Mouse (Mus musculus): ENCODE data around the gene Pnpla5.

GRCm38 (mm10) chr15:84116466-84116865 is 6.5 kb downstream of the Pnpla5 start:
- TF ChIP-seq CTCF (IDR thresholded peaks at IDR 0.05; ENCODE audit: low read depth) (no peak), EP300 (IDR thresholded peaks at IDR 0.05; ENCODE audit: low read depth) (no peak)

Measured in liver, postnatal 0 days (tissue).